Mouse (Mus musculus) embryonic facial prominence, embryonic 14.5 days (tissue): ENCODE measurements around the gene Cds2. TPM values are rescaled to one million over a fixed set of nuclear protein-coding genes. Genes with fewer than 3 reads are reported as not detected.

Experiments used
- ATAC-seq: fragments of 200-750 bp; cut with Nextera tagmentation; 2 replicates; pipeline ENCODE4 v1.8.0; 2017; ENCODE audit warnings: low read depth, moderate number of reproducible peaks, moderate TSS enrichment
- DNase-seq: peaks from one replicate; pipeline ENCODE4 v3.0.0-alpha.2; 2015; ENCODE audit warnings: low spot score
- H3K27ac ChIP-seq: fragments of 300-500 bp; sonication (generic); replicated peaks from 2 replicates; pipeline ENCODE4 v1.5.1; 2014; ENCODE audit warnings: low read depth, mild to moderate bottlenecking, low read length, moderate library complexity
- H3K27me3 ChIP-seq: fragments of 300-500 bp; sonication (generic); replicated peaks from 2 replicates; pipeline ENCODE4 v1.6.1; 2014; ENCODE audit warnings: low read length; ENCODE audit not compliant: control insufficient read depth, insufficient read depth
- H3K36me3 ChIP-seq: fragments of 300-500 bp; sonication (generic); 2 replicates; pipeline ENCODE4 v1.6.1; 2014; ENCODE audit warnings: low read length, mixed read lengths; ENCODE audit not compliant: control insufficient read depth, insufficient read depth
- H3K4me1 ChIP-seq: fragments of 300-500 bp; sonication (generic); 2 replicates; pipeline ENCODE4 v1.6.1; 2014; ENCODE audit warnings: antibody characterized with exemption, low read length; ENCODE audit not compliant: control insufficient read depth, insufficient read depth
- H3K4me2 ChIP-seq: fragments of 300-500 bp; sonication (generic); 2 replicates; pipeline ENCODE4 v1.6.1; 2014; ENCODE audit warnings: low read depth, mild to moderate bottlenecking, low read length, moderate library complexity, mixed read lengths
- H3K4me3 ChIP-seq: fragments of 300-500 bp; sonication (generic); 2 replicates; pipeline ENCODE4 v1.5.1; 2014; ENCODE audit warnings: low read depth, mild to moderate bottlenecking, low read length
- H3K9ac ChIP-seq: fragments of 300-500 bp; sonication (generic); 2 replicates; pipeline ENCODE4 v1.6.1; 2014; ENCODE audit warnings: low read depth, mild to moderate bottlenecking, low read length, moderate library complexity, mixed read lengths
- H3K9me3 ChIP-seq: fragments of 300-500 bp; sonication (generic); 2 replicates; pipeline ENCODE4 v1.6.1; 2016; ENCODE audit warnings: low read length; ENCODE audit not compliant: control insufficient read depth
- WGBS: fragments of 180-500 bp; shearing (Covaris S2); extraction: QIAGEN DNeasy Blood & Tissue Kit; methylation state at CpG from one replicate; pipeline ENCODE4 v1.1.7; 2014; 5-methylcytosine and 5-hydroxymethylcytosine counted together
- polyA plus RNA-seq: library from polyadenylated mRNA; unstranded; fragments of >200 nt; fragmentation: Nextera tagmentation; extraction: Ambion mirVana; gene quantifications from 2 replicates; pipeline ENCODE4 v1.2.1, GENCODE M21; 2014

Gene Cds2
- polyA plus RNA-seq, 1 experiment from 2014 or later: 19.1 TPM

GRCm38 (mm10) chr2:132293694-132294450 lies 30.9 kb downstream of the Cds2 start:
- Histone ChIP-seq H3K27me3 (no peaks in the 10 kb centered on the region), H3K4me1 (no peaks in the 10 kb centered on the region), H3K9ac (no peak overlapping the region), H3K9me3 (no peaks in the 10 kb centered on the region), H3K4me2 (no peak overlapping the region), H3K36me3 (peaks cover 54% of the 10 kb centered on the region), H3K27ac (no peak overlapping the region), H3K4me3 (no peak overlapping the region)
- ATAC-seq (no peak), DNase-seq (no peak)
- 89% methylated on average over 10 of the region's 10 CpGs for WGBS

GRCm38 (mm10) chr2:132298250-132298649 lies 35.3 kb downstream of the Cds2 start:
- no peak for DNase-seq

GRCm38 (mm10) chr2:132301436-132301835 lies 38.5 kb downstream of the Cds2 start:
- Histone ChIP-seq H3K36me3 (peaks cover 74% of the 10 kb centered on the region), H3K9me3 (no peaks in the 10 kb centered on the region), H3K4me3 (no peak overlapping the region), H3K9ac (no peak overlapping the region), H3K4me2 (no peak overlapping the region), H3K27me3 (no peaks in the 10 kb centered on the region), H3K27ac (no peak overlapping the region), H3K4me1 (no peaks in the 10 kb centered on the region)
- ATAC-seq: no peak
- WGBS: 92% methylated on average over 4 of the region's 4 CpGs
- no peak for DNase-seq

More at GRCm38 (mm10) chr2:132298250-132298649, 35.3 kb downstream of the Cds2 start:
- no peak overlapping the region for H3K4me2 ChIP-seq
- no peak overlapping the region for H3K4me3 ChIP-seq
- no peaks in the 10 kb centered on the region for H3K9me3 ChIP-seq
- no peaks in the 10 kb centered on the region for H3K4me1 ChIP-seq
- no peaks in the 10 kb centered on the region for H3K27me3 ChIP-seq
- peaks cover 86% of the 10 kb centered on the region for H3K36me3 ChIP-seq
- ATAC-seq: no peak
- 89% methylated on average over 4 of the region's 4 CpGs for WGBS
- no peak overlapping the region for H3K9ac ChIP-seq
- no peak overlapping the region for H3K27ac ChIP-seq

GRCm38 (mm10) chr2:132305165-132305564 lies 42.2 kb downstream of the Cds2 start:
- no peak overlapping the region for H3K4me2 ChIP-seq
- H3K36me3 ChIP-seq: peaks cover 65% of the 10 kb centered on the region; the same call in 1 of the 2 replicates
- no peaks in the 10 kb centered on the region for H3K4me1 ChIP-seq
- no peak overlapping the region for H3K4me3 ChIP-seq
- H3K27ac ChIP-seq: no peak overlapping the region
- H3K27me3 ChIP-seq: no peaks in the 10 kb centered on the region
- H3K9me3 ChIP-seq: no peaks in the 10 kb centered on the region
- H3K9ac ChIP-seq: no peak overlapping the region
- DNase-seq: no peak
- WGBS: 80% methylated on average over 7 of the region's 7 CpGs
- no peak for ATAC-seq

- Histone ChIP-seq H3K27ac (no peak overlapping the region), H3K27me3 (no peaks in the 10 kb centered on the region), H3K4me3 (no peak overlapping the region), H3K4me1 (no peaks in the 10 kb centered on the region), H3K4me2 (no peak overlapping the region), H3K9ac (no peak overlapping the region), H3K9me3 (no peaks in the 10 kb centered on the region), H3K36me3 (peaks cover 61% of the 10 kb centered on the region; the same call in 1 of the 2 replicates)
- WGBS: 48% methylated on average over 4 of the region's 4 CpGs
- DNase-seq (no peak), ATAC-seq (no peak)
Observed at GRCm38 (mm10) chr2:132305988-132306387, 43.0 kb downstream of the Cds2 start.

GRCm38 (mm10) chr2:132307213-132307843 lies 44.4 kb downstream of the Cds2 start:
- no peaks in the 10 kb centered on the region for H3K4me1 ChIP-seq
- DNase-seq (no peak), ATAC-seq (no peak)
- 94% methylated on average over 11 of the region's 11 CpGs for WGBS
- H3K4me2 ChIP-seq: no peak overlapping the region
- no peaks in the 10 kb centered on the region for H3K27me3 ChIP-seq
- no peak overlapping the region for H3K27ac ChIP-seq
- H3K4me3 ChIP-seq: no peak overlapping the region
- peaks cover 52% of the 10 kb centered on the region; the same call in 1 of the 2 replicates for H3K36me3 ChIP-seq
- H3K9ac ChIP-seq: no peak overlapping the region
- H3K9me3 ChIP-seq: no peaks in the 10 kb centered on the region

GRCm38 (mm10) chr2:132308829-132309228 lies 45.9 kb downstream of the Cds2 start:
- WGBS: 94% methylated on average over 6 of the region's 6 CpGs
- ATAC-seq (no peak), DNase-seq (no peak)
- H3K9ac ChIP-seq: no peak overlapping the region
- H3K27ac ChIP-seq: no peak overlapping the region
- H3K4me2 ChIP-seq: no peak overlapping the region
- peaks cover 50% of the 10 kb centered on the region; the same call in 1 of the 2 replicates for H3K36me3 ChIP-seq
- H3K9me3 ChIP-seq: no peaks in the 10 kb centered on the region
- H3K4me3 ChIP-seq: no peak overlapping the region
- no peaks in the 10 kb centered on the region for H3K4me1 ChIP-seq
- no peaks in the 10 kb centered on the region for H3K27me3 ChIP-seq

GRCm38 (mm10) chr2:132309398-132309930 lies 46.5 kb downstream of the Cds2 start:
- no peaks in the 10 kb centered on the region for H3K4me1 ChIP-seq
- H3K27ac ChIP-seq: no peak overlapping the region
- no peak for ATAC-seq
- WGBS: 90% methylated on average over 6 of the region's 6 CpGs
- no peak overlapping the region for H3K4me3 ChIP-seq
- DNase-seq: no peak
- H3K27me3 ChIP-seq: no peaks in the 10 kb centered on the region
- no peak overlapping the region for H3K4me2 ChIP-seq
- peaks cover 46% of the 10 kb centered on the region; the same call in 1 of the 2 replicates for H3K36me3 ChIP-seq
- no peaks in the 10 kb centered on the region for H3K9me3 ChIP-seq
- no peak overlapping the region for H3K9ac ChIP-seq
